Mouse (Mus musculus): Measurements from ENCODE around the gene Arhgef11.
A peak's percentile ranks its signal among the peaks of the same experiment; 100 is the strongest.

Arhgef11 gene

DNA sequence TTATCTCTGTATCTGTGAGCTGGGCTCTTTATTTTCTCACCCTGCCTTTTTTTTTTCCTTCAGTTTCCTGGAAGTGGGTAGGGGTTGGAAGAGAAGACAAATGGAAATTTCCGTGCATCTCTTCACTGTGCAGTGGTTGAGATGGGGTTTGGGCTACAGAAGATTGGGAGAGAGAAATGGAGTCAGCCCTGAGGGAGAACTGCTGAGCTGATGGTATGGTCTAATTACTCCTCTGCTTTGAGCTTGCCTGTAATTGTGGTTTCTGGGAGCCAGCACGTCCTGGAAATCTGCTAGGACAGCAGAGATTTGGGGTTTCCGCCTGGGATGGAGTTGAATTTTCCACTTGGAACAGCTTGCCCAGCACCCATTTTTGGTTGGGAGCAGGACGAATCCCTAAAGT lies 43.1 kb downstream of the Arhgef11 start:
- DNase-seq (ENCODE audit: extremely low read depth, insufficient read length, low spot score) = no peak

DNA sequence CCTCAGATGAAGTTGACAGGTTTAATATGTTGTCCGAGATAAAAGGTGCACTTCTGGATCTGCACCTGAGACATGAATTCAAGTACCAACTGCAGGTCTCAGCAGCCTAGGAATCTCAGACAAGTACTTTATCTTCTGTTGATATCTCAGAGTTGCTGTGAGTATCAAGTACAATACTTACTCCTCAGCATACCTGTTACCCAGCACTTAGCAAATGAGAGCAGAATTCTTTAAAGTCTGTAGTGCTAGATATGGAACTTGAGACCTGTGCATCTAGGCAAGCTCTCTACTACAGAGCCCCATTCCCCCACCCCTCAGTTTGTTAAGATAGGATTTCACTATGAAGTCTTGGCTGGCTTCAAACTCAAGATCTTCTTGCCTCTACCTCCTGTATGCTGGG lies 43.9 kb downstream of the Arhgef11 start:
- DNase-seq (ENCODE audit: extremely low read depth, insufficient read length, low spot score) = no peak

DNA sequence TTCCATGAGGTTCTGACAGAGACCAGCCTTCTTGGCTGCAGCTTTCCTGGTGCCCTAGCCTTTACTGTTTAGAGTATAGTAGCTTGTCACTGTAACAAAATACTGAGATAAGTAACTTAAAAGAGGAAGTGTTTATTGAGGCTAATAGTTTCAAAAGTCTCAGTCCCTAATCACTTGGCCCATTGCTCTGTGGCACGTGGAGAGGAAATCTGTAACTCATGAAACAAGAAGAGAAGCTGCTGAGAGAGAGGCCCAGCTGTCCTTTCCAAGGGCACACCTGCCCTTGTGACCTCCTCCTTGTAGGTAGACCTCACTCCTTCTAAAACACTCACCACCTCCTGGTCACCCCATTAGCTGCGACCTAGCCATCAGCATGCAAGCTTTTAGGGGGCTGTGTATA lies 101.2 kb downstream of the Arhgef11 start:
- no peak for DNase-seq (ENCODE audit: extremely low read depth, insufficient read length, low spot score)

DNA sequence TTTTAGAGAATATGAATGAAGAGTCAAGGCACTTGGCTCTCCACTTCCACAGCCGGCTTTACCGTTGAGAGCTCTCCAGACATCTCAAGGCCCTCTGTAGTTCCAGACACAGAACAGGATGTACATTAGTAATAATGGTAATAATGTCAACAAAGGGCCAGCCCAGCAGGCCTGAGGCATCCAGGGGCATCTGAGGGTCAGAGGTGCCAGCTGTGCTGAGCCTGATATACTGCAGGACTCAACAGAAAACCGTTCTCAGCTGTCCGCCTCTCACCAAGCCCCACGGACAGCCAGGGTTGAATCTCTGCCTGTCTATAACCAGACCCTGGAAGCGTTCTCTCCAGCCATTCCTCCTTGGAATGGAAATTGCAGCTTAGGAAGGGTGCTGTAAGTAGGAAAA lies 107.2 kb downstream of the Arhgef11 start:
- no peak for DNase-seq (ENCODE audit: extremely low read depth, insufficient read length, low spot score)

DNA sequence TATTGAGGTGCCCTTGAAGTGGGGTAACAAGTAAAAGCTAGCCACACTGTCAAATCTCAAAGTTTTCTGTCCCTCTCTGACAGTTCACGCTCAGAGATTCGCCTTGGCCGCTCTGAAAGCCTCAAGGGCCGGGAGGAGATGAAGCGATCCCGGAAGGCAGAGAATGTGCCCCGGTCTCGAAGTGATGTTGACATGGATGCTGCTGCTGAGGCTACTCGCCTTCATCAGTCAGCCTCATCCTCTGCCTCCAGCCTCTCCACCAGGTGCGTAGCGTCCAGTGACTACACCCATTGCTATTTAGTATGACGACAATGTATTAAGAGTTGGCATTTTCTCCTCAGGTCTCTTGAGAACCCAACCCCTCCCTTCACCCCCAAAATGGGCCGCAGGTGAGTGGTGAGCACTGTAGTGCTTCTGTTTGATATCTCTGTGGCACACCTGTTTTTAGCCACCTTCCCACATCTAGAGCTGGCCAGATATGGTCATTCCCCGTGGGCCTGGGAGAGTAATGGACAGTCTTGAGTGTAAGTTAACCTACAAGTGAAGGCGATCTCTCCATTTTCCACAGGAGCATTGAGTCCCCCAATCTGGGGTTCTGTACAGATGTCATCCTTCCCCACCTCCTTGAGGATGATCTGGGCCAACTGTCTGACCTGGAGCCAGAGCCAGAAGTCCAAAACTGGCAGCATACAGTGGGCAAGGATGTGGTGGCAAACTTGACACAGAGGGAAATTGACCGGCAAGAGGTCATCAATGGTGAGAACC lies 108.2 kb downstream of the Arhgef11 start:
- DNase-seq (ENCODE audit: extremely low read depth, insufficient read length, low spot score) = no peak

DNA sequence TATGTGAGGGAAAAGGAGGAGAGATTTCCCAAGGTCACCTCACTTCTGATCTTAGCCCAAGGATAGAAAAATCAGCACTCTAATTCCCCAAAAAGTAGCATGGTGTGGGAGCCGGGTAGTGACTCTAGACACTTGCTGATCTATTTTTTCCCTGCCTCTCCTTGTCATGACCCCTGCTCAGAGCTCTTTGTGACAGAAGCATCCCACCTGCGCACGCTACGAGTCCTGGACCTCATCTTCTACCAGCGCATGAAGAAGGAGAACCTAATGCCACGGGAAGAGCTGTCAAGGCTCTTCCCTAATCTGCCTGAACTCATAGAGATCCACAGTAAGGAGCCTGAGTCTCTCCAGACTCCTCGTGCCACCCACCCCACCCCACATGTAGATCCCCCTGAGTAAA lies 108.8 kb downstream of the Arhgef11 start:
- no peak for DNase-seq (ENCODE audit: extremely low read depth, insufficient read length, low spot score)

DNA sequence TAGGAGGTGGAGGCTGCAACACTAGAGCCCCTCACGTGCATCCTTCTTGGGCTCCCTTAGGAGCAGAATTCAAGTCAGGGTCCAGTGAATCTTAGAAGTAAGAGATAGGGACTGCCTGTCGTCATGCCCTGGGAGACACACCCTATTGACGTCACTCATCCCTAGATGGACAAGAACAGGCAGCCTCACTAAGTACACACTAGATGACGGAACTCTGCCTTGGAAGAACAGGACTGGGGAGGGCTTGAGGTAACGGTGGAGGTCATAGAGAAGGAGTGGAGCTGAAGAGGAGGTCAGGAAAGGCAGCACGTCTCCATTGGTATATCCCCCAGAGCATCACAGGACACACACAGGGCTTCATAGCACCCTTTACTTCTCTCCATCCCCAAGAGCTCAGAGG lies 111.3 kb downstream of the Arhgef11 start:
- no peak for DNase-seq (ENCODE audit: extremely low read depth, insufficient read length, low spot score)

DNA sequence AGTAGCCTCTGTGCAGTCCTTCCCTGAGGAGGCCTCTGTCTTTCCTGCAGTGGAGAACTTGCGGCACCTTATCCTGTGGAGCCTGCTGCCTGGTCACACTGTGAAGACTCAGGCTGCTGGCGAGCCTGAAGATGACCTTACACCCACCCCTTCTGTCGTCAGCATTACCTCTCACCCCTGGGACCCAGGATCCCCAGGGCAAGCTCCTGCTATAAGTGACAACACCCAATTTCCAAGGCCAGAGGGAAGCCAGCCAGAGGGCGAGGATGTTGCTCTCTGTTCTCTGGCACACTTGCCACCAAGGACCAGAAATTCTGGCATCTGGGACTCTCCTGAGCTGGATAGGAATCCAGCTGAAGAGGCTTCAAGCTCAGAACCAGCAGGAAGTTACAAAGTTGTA lies 115.7 kb downstream of the Arhgef11 start:
- DNase-seq (ENCODE audit: extremely low read depth, insufficient read length, low spot score) = no peak

DNA sequence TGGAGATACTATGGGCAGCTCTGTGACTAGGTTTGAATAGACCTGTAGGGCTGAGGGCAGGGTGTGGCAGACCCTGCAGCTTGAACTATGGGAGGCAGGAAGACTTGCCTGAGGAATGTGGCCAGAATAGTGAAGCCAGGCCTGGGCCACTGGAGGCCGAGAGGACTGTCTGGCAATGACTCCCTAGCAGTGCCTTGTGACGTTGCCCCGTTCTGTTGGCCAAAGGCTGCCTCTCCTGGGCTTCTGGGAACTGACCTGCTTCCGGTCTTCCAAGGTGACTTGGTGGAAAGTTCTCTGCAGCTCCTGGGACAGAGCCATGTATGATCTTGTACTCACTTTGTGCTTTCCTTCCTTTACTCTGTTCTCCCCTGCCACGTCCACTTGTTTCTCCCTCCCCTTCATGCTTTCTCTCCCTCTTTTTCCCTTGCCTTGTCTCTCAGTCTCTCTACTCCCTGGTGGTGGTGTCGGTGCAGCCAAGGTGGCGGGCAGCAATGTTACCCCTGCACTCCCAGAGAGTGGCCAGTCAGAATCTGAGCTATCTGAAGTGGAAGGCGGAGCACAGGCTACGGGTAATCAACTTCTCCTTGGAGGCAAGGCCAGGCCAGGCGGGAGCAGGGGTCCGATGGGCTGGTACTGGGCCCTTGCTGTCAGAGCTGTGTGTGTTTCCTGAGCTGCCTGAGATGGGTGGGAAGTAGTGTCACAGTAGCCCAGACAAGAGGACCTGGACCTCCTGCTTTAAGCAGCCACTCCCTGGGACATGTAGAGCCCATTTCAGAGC lies 116.8 kb downstream of the Arhgef11 start:
- no peak for DNase-seq (ENCODE audit: extremely low read depth, insufficient read length, low spot score)

DNA sequence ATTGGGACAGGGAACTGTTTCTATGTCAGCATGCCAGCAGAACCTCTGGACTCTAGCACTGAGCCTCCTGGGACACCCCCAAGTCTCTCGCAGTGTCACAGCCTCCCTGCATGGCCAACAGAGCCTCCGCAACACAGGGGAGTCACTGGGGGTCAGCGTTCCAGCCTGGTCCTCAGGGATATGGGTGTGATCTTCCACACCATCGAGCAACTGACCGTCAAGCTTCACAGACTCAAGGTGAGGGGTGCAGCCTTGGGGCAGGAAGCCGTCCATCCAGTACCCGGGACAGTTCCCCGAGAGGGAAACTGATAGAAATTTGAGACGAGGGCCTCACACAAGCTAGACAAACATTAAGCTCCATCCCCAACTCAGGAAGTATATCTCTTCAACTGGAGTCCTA lies 118.0 kb downstream of the Arhgef11 start:
- DNase-seq (ENCODE audit: extremely low read depth, insufficient read length, low spot score) = no peak

DNA sequence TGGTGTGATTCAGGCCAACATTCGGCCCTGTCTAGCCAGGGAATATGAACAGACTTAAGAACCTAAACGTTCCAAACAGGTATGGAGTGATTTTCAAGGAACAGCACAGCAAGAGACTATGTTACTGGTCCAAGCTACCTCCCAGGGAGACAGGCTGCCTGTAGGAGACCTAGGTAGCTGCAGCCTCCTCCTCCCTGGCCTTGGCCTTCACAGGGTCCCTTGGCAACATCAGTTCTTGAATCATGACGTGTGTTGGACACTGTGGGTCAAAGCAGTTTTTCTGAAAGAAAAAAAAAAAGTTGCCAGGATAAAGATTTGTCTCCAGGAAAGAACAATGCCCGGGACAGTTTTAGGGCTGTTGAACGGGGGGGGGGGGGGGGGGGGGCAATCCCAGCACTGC lies 121.5 kb downstream of the Arhgef11 start:
- DNase-seq (ENCODE audit: extremely low read depth, insufficient read length, low spot score) = no peak

DNA sequence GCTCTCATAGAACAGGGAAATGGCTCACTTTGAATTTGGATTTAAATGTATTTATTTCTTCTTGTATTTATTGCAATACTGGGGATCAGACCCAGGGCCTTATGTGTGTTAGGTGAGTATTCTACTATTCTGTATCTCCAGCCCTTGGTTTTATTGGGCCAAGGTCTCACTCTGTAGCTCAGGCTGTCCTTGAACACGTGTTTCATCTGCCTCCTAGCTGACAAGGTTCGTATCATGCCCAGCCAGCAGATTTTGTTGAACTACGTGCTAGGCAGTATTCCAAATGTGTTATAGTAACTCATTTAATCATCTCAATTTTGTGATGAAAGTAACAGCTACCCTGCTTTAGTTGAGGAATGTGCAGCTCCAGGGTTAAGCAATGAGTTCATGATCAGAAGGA lies 124.7 kb downstream of the Arhgef11 start:
- DNase-seq (ENCODE audit: extremely low read depth, insufficient read length, low spot score) = no peak

DNA sequence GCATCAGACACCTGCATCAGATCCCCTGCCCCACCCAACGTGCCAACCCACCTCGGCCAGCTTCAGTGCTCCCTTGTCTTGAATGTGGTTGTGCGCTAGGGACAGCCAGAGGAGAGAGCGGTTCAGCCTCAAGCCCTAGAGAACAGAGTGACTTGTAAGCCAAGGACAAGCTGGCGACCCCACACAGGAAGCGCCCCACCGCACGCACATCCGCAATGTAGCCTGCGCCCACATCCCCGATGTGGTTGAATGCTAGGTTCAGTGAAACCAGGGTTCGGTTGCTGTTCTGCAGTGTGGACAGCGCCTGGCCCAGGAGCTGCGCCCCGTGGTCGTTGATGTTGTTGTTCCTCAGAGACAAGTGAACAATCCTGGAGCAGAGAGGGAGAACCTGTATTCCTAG lies 125.4 kb downstream of the Arhgef11 start:
- no peak for DNase-seq (ENCODE audit: extremely low read depth, insufficient read length, low spot score)

DNA sequence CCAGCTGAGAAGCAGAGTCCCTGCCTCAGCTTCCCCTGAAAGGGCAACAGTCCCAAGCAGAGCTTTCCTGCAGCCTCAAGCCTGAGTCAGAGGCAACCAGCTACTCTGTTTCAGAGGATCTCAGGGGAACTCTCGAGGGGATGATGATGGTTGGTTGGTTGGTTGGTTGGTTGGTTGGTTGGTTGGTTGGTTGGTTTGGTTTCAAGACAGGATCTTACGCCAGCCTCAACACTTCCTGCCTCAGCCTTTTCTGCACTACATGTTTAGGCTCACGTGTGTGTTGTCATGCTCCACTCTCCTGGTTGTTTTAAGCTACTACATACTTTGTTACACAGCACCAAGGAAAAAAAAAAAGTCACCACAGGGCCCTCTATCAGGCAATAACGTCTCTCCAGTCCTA lies 126.6 kb downstream of the Arhgef11 start:
- DNase-seq (ENCODE audit: extremely low read depth, insufficient read length, low spot score) = no peak

DNA sequence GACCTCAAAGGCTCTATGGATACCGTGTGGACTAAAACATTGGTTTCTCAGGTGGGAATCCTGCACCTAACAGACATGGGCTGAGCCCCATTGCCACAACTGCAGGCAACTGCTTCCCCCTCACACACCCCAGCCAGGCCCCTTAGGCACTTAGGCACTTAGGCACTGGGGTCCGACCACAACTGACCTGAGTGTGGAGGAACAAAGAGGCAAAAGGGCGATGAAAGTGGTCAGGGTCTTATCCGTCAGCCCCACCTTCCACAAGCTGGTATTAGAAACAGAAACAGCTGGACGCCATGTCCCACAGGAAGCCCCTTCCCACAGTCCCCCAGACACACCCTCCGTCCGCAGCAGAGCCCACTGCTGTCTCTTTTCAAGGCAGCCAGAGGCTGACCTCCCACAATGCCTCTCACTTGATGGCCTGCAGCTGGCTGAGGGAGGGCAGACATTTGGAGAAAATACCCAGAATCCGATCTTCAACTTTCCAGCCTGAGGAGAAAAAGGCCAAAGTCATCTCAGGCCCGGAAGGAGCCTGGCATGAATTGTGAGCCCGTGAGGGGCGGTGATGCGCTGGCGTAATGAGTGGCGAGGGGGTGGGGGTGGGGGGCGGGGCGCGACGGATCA lies 127.8 kb downstream of the Arhgef11 start:
- no peak for DNase-seq (ENCODE audit: extremely low read depth, insufficient read length, low spot score)

DNA sequence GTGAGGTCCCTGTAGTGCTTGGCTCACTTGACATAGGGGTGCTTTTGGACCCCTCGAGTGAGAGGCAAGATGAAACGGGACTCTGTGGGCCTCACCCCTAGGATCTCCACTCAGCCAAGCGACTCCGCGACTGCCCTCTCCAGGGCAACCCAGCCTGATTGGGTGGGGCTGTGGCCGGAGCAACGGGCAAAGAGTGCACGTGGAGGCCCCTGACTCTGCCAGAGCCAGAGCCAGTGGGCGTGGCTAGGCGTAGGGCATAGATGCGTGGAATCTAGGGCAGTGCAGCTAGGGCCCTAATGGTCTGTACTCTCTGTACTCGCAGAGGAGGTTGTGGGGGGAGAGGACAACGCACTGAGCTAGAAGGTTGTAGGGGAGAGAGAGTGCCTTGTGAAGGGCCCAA lies 131.1 kb downstream of the Arhgef11 start, which contains the start of gene Lrrc71:
TSS of gene Lrrc71 (minus strand) at position 195 of the 400 bp plus-strand sequence.
- no peak for DNase-seq (ENCODE audit: extremely low read depth, insufficient read length, low spot score)

DNA sequence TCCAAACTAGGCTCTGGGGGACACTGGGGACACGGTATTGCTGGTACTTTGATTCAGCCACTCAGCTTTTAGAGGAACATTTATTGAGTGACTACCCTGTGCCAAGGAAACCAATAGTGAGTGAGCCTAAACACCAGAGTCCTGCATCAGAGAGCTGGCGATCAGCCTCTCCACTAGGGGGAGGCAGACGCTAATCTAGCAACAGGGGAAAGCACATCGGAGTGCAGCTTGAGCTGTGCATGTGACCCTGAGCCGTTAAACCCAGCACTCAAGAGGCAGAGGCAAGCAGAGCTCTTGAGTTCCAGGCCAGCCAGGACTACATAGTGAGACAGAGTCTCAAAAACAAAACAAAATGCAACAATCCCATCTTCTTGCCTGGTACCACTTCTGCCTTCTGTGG lies 131.7 kb downstream of the Arhgef11 start:
- no peak for DNase-seq (ENCODE audit: extremely low read depth, insufficient read length, low spot score)

DNA sequence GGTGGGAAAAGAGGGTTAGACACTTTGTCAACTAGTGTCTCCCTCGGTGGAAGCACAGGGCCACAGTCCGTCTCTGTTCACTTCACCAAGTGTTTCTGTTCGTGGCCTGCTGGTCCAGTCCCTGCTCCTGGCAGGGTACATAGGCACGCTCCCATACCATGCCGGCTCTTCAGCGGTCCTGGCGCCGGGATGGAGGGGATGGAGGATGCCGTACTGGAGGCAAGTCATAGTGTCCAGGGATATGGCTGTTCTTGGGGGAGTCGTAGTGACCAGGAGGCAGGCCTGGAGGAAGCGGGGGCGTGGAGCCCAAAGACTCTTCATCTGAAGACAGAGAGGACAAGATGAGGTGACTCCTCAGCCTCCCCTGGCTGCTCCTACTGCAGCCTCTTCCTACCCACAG lies 132.6 kb downstream of the Arhgef11 start:
- no peak for DNase-seq (ENCODE audit: extremely low read depth, insufficient read length, low spot score)

DNA sequence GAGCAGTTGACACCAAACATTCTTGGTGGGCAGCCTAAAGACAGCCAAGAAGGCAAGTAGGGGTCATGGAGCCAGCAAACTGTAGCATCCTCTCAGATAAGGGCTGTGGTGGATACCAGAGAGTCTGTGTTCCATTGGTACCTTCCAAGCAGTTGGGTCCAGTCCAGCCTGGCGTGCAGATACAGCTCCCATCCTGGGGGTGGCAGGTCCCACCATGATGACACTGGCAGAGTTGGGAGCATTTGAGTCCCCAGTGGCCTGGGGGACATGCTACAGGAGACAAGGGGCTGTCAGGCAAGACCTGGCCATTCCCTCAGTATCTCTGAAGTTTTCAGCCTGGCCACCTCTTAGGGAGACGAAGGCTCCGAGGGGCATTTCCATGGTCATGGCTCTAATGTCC lies 135.2 kb downstream of the Arhgef11 start:
- DNase-seq (ENCODE audit: extremely low read depth, insufficient read length, low spot score) = no peak

DNA sequence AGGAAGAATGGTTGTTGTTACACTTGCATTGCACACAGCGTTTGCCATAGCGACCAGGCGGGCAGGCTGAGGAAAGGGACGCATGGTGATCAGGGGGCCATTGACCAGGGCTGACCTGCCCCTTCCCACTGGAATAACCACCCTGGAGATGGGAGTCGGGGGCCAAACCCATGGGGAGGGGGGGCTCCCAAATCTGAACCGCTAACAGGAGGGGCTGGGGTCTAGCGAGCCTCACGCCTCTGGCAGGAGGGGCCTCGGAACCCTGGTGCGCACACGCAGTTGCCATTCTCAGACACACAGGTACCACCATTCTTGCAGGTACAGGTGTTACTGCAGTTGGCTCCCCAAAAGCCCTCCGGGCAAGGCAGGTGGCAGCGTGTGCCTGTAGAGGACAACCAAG lies 136.5 kb downstream of the Arhgef11 start:
- no peak for DNase-seq (ENCODE audit: extremely low read depth, insufficient read length, low spot score)

DNA sequence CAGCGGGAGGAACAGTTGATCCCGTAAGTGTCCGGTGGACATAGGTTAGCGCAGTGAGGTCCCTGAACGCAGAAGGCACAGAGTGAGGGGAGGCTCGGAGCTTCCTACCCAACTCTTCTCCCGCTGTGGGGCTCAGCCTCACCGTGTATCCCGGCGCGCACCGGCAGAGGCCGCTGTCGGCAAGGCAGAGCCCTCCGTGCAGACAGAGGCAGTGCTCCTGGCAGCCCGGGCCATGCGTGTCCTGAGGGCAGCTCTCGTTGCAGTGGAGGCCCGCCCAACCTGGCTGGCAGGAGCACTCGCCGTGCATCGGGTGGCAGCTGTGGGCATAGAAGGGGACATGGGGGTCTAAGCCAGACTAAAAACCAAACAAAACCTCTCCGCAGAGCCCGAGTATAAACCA lies 138.6 kb downstream of the Arhgef11 start:
- peak; percentile 71 for DNase-seq (ENCODE audit: extremely low read depth, insufficient read length, low spot score)

DNA sequence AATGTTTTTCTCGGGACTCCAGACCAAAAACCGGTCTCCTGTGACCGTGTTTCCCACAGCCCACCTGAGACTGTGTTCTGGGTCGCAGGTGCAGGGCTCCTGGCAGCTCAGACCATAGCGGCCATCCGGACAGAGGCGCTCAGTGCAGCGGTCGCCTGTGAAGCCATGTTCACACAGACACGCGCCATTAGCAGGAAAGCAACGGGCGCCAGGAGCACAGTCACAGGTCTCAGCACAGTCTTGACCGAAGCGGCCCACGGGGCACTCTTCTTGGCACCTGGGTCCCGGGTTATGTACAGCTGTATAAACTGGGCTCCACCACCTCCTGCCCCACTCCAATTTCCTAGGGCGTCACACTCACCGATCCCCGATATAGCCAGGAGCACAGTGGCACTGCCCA lies 139.1 kb downstream of the Arhgef11 start:
- DNase-seq (ENCODE audit: extremely low read depth, insufficient read length, low spot score) = no peak
